In the genomic region with DNA sequence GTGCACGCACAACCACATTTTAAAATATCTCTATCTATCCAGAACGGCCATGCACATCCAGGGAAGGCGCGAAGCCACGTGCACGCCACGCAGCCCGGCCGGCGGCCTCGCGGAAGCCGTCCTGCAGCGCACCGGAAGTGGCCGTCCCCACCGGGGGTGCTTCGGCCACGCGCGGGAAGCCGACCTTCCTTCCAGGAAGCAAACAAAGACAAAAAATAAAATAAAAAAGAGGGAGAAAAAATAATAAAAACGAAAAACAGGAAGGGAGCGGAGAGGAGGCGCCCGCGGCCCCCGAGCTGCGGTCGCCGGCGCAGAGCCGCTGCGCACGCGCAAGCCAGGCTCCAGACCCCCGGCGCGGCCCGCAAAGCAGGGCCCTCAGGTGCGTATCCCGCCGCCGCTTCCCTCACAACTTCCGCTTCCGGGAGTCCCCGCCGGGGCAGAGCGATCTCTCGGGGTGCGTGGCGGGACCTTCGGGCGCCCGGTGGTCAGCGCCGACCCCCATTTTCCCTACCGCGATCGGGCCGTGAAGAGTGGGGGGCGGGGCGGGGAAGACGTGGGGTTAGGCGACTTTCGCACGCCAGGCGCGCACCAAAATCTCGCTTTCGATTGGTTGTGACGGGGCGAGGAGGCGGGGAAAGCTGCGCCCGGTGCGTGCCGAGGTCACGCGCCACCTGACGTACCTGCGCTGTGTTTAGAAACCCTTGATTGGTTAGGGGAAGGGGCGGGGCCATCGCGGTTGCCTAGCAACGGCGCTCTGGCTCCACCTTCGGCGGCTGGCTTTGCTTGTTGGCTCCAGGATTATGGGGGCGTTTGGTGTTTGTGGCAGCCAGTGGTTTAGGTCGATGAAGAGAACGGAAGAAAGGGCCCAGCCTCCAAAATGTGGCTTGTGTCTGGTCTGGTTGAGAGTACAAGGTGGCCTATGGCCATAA, we compare ENCODE assay signal across 8 mouse cellular contexts. TPM values are rescaled to one million over a fixed set of nuclear protein-coding genes. Genes with fewer than 3 reads are reported as not detected.
DNase-seq lines count a peak whose midpoint lies in the region; ATAC-seq and TF ChIP-seq lines count a peak whose summit lies in the region.

A gene (plus strand): TSS at position 140 of the 929 bp plus-strand sequence.

- H3K4me2 ChIP-seq in heart, embryonic 11.5 days = peak within 1 kb of the TSS; percentile 87
- H3K4me2 ChIP-seq in kidney, embryonic 16.5 days (replicated peaks; ENCODE audit: low read depth, low read length) = peak within 1 kb of the TSS; percentile 84
- peak within 1 kb of the TSS; percentile 91 for H3K4me2 ChIP-seq in myocyte (ENCODE audit: low read depth)

- ATAC-seq in erythroblast, adult 5-6 weeks (replicated peaks; ENCODE audit: low FRiP score, poor library complexity, severe bottlenecking) = peak; percentile 98
- ATAC-seq in heart, embryonic 11.5 days (replicated peaks; ENCODE audit: insufficient number of reproducible peaks, low FRiP score, low TSS enrichment) = peak; percentile 97
- ATAC-seq in kidney, embryonic 16.5 days (ENCODE audit: low FRiP score, low TSS enrichment) = peak; percentile 93

- H3K36me3 ChIP-seq in heart, embryonic 11.5 days (ENCODE audit: control insufficient read depth, insufficient read depth, low read length) = no peaks in the 10 kb centered on the region
- H3K36me3 ChIP-seq in kidney, embryonic 16.5 days (ENCODE audit: insufficient read depth, low read length) = no peaks in the 10 kb centered on the region
- H3K36me3 ChIP-seq in liver, adult 2 months (ENCODE audit: control insufficient read depth, insufficient read depth, low read length) = no peaks in the 10 kb centered on the region
- no peaks in the 10 kb centered on the region for H3K36me3 ChIP-seq in myocyte (ENCODE audit: control insufficient read depth, insufficient read depth)
- no peaks in the 10 kb centered on the region for H3K36me3 ChIP-seq in splenic B cell, adult 2 months (ENCODE audit: control insufficient read depth, insufficient read depth, low read length, poor library complexity, severe bottlenecking)

- TF ChIP-seq CTCF in liver, adult 2 months (IDR thresholded peaks at IDR 0.05; ENCODE audit: low read depth, low read length) = no peak

- 0 out of 2 replicates have a peak, but pooled peaks have one; percentile 37 for TF ChIP-seq POLR2A in liver, adult 2 months (IDR thresholded peaks at IDR 0.05; ENCODE audit: extremely low read depth, insufficient read depth, low read length)
- peak; percentile 84 for TF ChIP-seq POLR2A in myocyte (IDR thresholded peaks at IDR 0.05; ENCODE audit: insufficient read length, low read depth)

- H3K9me3 ChIP-seq in heart, embryonic 11.5 days (replicated peaks; ENCODE audit: control insufficient read depth, low read length) = no peaks in the 10 kb centered on the region
- H3K9me3 ChIP-seq in kidney, embryonic 16.5 days (ENCODE audit: low read length) = 0 out of 2 replicates have a peak, but pooled peaks cover 3% of the 10 kb centered on the region

- WGBS in heart, embryonic 11.5 days (ENCODE audit: insufficient replicate concordance) = under 1% methylated on average over 92 of the region's 92 CpGs
- WGBS in kidney, embryonic 16.5 days = under 1% methylated on average over 90 of the region's 92 CpGs
- WGBS in liver, adult 2 months = under 1% methylated on average over 92 of the region's 92 CpGs

- peak; percentile 100 for DNase-seq in B cell, adult 2 months
- peak; percentile 99 for DNase-seq in brain, adult 2 months (ENCODE audit: low read depth, low spot score)
- DNase-seq in liver, adult 2 months (ENCODE audit: extremely low read depth, low read depth, low spot score) = peak; percentile 88
- peak; percentile 100 for DNase-seq in splenic B cell, adult 2 months (ENCODE audit: low read depth, low spot score)

- peaks cover 10% of the 10 kb centered on the region; the same call in 1 of the 2 replicates for H3K4me1 ChIP-seq in heart, embryonic 11.5 days (ENCODE audit: control insufficient read depth, insufficient read depth, low read length)
- H3K4me1 ChIP-seq in kidney, embryonic 16.5 days (ENCODE audit: insufficient read depth, low read length) = peaks cover 18% of the 10 kb centered on the region
- peaks cover 13% of the 10 kb centered on the region for H3K4me1 ChIP-seq in liver, adult 2 months (ENCODE audit: control insufficient read depth, insufficient read depth, low read length)

- peak within 1 kb of the TSS; percentile 94 for H3K9ac ChIP-seq in heart, embryonic 11.5 days (ENCODE audit: low read depth, low read length)
- H3K9ac ChIP-seq in kidney, embryonic 16.5 days (replicated peaks; ENCODE audit: low read length) = peak within 1 kb of the TSS; percentile 91
- H3K9ac ChIP-seq in liver, adult 2 months (ENCODE audit: low read depth, low read length) = peak within 1 kb of the TSS; percentile 92

- peak within 1 kb of the TSS; percentile 94 for H3K27ac ChIP-seq in heart, embryonic 11.5 days (ENCODE audit: low read depth, low read length)
- H3K27ac ChIP-seq in kidney, embryonic 16.5 days (ENCODE audit: low read length) = peak within 1 kb of the TSS; percentile 98
- peak within 1 kb of the TSS; percentile 96 for H3K27ac ChIP-seq in liver, adult 2 months (replicated peaks; ENCODE audit: insufficient read depth, low read depth, low read length)

- no peaks in the 10 kb centered on the region; the same call in 1 of the 2 replicates for H3K79me2 ChIP-seq in liver, adult 2 months (ENCODE audit: control insufficient read depth, insufficient read depth, low read length)
- peaks cover 4% of the 10 kb centered on the region for H3K79me2 ChIP-seq in myocyte (ENCODE audit: control insufficient read depth, insufficient read depth)

- peak within 1 kb of the TSS; percentile 78 for H3K4me3 ChIP-seq in heart, embryonic 11.5 days (ENCODE audit: low read depth, low read length)
- H3K4me3 ChIP-seq in kidney, embryonic 16.5 days (ENCODE audit: low read length) = peak within 1 kb of the TSS; percentile 76
- H3K4me3 ChIP-seq in liver, adult 2 months (ENCODE audit: insufficient read depth, low read depth, low read length) = peak within 1 kb of the TSS; percentile 81
- H3K4me3 ChIP-seq in myocyte = peak within 1 kb of the TSS; percentile 43

- no peaks in the 10 kb centered on the region for H3K27me3 ChIP-seq in heart, embryonic 11.5 days (ENCODE audit: control insufficient read depth, insufficient read depth, low read length)
- no peaks in the 10 kb centered on the region for H3K27me3 ChIP-seq in kidney, embryonic 16.5 days (ENCODE audit: insufficient read depth, low read length)
- H3K27me3 ChIP-seq in liver, adult 2 months (ENCODE audit: control insufficient read depth, insufficient read depth, low read length) = no peaks in the 10 kb centered on the region
- no peaks in the 10 kb centered on the region for H3K27me3 ChIP-seq in myocyte (ENCODE audit: control insufficient read depth, insufficient read depth, insufficient read length)
- no peaks in the 10 kb centered on the region for H3K27me3 ChIP-seq in splenic B cell, adult 2 months (ENCODE audit: control insufficient read depth, insufficient read depth, low read length, poor library complexity, severe bottlenecking)

- peak within 1 kb of the TSS; percentile 97 for H3ac ChIP-seq in myocyte (ENCODE audit: control insufficient read depth, insufficient read length)

TF ChIP-seq in myocyte, 11 proteins besides CTCF, POLR2A, EP300 and RAD21:
- TF ChIP-seq MAX (IDR thresholded peaks at IDR 0.05; ENCODE audit: low read depth) = peak; percentile 80
- peak; percentile 82 for TF ChIP-seq POLR2AphosphoS2 (IDR thresholded peaks at IDR 0.05; ENCODE audit: insufficient read length, low read depth)
- TF ChIP-seq SRF (IDR thresholded peaks at IDR 0.05; ENCODE audit: control insufficient read depth, insufficient read length, low read depth) = peak; percentile 28
- TF ChIP-seq REST (IDR thresholded peaks at IDR 0.05; ENCODE audit: insufficient read depth, insufficient read length) = no peak
- TF ChIP-seq E2F4 (IDR thresholded peaks at IDR 0.05; ENCODE audit: insufficient read depth) = peak; percentile 28
- TF ChIP-seq TCF12 (IDR thresholded peaks at IDR 0.05; ENCODE audit: insufficient read depth, poor library complexity, severe bottlenecking) = no peak
- peak; percentile 73 for TF ChIP-seq USF1 (IDR thresholded peaks at IDR 0.05; ENCODE audit: low read depth)
- no peak for TF ChIP-seq CEBPB (IDR thresholded peaks at IDR 0.05; ENCODE audit: insufficient read depth, poor library complexity, severe bottlenecking)
- TF ChIP-seq MYOD1 (IDR thresholded peaks at IDR 0.05; ENCODE audit: control insufficient read depth in 1 of 3, insufficient read length in 2 of 3, low read depth in 2 of 3) = peak in 1 of 3 experiments; percentile 29

RNA-seq across cellular contexts. Expression of the gene that starts here (rescaled TPM):
- total RNA-seq in erythroblast, adult 5-6 weeks (2015; ENCODE audit: low replicate concordance) = 2.5 TPM in 1 of 2 replicates, not detected in the other
- 1.2 and 1.7 TPM in 2 replicates for total RNA-seq in erythroblast, adult 5-6 weeks (2017; ENCODE audit: low replicate concordance)
- 5.3 and 6.5 TPM in 2 replicates for polyA plus RNA-seq in heart, embryonic 11.5 days (2014; fragmentation: Nextera tagmentation; extraction: Ambion mirVana)
- 10.4 and 11.0 TPM in 2 replicates for polyA plus RNA-seq in kidney, embryonic 16.5 days (2015; fragmentation: Nextera tagmentation; extraction: Ambion mirVana)
- 3.1 and 4.2 TPM in 2 replicates for total RNA-seq in liver, adult 2 months (2014; rRNA removed)
- 2.4 and 2.8 TPM in 2 replicates for polyA plus RNA-seq in liver, adult 2 months (2012; rRNA removed)
- polyA plus RNA-seq in myocyte (2012; fragmentation: generic; extraction: Trizol) = 4.8 TPM

Comparison
In these comparisons a context has a peak if more than half of its experiments do, and no peak if none do; other contexts are left out.
1. Peak in every context shown above with its lines: DNase-seq, ATAC-seq, H3K4me3 ChIP-seq and H3K27ac ChIP-seq.